Mouse (Mus musculus) forelimb bud, embryonic 11.5 days (tissue): Measurements from ENCODE around the gene Hdgfl2.

ENCODE experiments used
- DNase-seq: peaks from one replicate; pipeline ENCODE4 v3.0.0-alpha.2; 2012; ENCODE audit warnings: low read depth, low spot score

Hdgfl2 gene

DNA sequence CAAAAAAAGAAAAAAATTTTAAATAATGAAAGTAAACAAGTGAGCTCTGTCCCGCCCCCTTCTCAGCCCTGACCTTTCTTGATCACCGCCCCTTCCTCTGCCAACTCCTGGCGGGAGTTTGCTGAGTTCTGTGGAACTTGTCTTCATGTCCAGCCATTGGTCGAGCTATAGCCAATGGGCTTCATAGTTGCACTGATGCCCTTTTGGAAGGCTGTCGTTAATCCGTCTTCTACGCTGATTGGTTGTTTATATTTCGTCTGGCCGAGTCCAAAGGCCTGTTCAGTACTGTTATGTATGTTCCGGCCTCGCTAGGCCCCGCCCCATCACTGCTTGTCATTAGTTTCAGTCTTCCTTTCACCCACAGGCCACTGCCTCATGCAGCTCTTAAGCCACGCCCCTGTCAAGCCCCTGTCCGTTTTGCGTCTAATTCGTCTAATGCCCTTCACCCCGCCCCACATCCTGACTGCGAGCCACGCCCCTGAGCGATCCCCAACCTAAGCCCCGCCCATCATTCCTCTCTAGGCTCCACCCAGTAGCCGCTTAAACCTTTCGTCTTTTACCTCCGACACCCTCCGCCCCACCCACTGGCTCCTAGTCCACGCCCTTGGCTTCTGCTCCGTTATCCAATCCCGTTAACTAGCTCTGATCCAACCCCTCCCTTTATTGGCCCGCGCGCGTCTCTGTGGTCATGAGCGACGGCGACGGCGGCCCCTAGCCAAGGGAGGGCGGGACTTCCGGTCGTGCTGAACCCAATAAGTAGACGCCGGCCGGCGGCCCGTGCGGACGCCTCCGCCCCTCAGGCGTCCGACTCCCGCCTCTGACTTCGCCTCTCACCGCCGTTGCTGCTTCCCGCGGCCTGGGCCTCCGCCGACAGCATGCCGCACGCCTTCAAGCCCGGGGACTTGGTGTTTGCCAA, at the start of gene Hdgfl2:
TSS of gene Hdgfl2 (plus strand) at position 755 of the 916 bp plus-strand sequence.
- DNase-seq = peak; percentile 100

GRCm38 (mm10) chr17:56030238-56030870, 49.1 kb upstream of the Hdgfl2 start:
- no peak for DNase-seq

DNA sequence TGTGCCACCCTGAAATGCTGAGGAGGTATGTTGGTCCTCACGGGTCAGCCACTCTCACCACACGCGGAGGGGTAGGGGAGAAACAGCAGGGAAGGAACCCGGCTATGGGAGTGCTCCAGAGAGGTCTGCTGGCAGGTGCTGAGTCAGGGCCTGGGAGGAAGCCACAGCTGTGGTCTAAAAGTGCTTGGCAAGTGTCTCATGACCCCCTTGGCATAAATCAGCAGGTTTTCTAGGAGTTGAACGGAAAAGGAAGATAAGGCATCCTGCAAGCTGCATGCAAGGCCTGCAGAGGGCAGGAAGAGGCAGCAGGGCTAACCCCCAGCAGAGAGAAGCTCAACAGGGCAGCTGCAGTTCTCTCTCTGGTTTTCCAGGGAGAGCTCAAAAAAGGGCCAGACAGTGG, 48.5 kb upstream of the Hdgfl2 start:
- DNase-seq = no peak

GRCm38 (mm10) chr17:56031431-56031830, 48.0 kb upstream of the Hdgfl2 start:
- no peak for DNase-seq

- no peak for DNase-seq
Measured at GRCm38 (mm10) chr17:56032127-56032733, 47.2 kb upstream of the Hdgfl2 start.

- DNase-seq = no peak
Measured at GRCm38 (mm10) chr17:56032831-56033230, 46.6 kb upstream of the Hdgfl2 start.

GRCm38 (mm10) chr17:56034040-56034725, 45.3 kb upstream of the Hdgfl2 start:
- DNase-seq = no peak

DNA sequence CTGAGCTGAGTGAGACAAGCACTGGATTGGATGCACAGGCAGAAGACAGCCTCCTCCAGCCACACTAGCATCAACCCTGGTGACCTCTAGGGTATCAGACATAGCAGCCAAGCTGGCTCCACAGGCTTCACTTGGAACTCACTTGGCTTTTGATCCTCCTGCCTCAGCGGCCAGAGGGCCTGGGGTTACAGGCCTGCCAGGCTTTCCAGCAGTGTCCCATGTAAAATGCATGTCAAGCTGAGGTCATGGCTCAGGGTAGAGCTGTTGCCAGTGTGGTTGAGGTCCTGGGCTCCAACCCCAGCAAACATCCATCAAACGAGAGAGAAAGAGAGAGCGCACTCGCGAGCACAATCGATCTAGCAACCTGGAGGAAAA, 44.7 kb upstream of the Hdgfl2 start:
- DNase-seq = no peak

GRCm38 (mm10) chr17:56035216-56035615, 44.2 kb upstream of the Hdgfl2 start:
- no peak for DNase-seq

DNA sequence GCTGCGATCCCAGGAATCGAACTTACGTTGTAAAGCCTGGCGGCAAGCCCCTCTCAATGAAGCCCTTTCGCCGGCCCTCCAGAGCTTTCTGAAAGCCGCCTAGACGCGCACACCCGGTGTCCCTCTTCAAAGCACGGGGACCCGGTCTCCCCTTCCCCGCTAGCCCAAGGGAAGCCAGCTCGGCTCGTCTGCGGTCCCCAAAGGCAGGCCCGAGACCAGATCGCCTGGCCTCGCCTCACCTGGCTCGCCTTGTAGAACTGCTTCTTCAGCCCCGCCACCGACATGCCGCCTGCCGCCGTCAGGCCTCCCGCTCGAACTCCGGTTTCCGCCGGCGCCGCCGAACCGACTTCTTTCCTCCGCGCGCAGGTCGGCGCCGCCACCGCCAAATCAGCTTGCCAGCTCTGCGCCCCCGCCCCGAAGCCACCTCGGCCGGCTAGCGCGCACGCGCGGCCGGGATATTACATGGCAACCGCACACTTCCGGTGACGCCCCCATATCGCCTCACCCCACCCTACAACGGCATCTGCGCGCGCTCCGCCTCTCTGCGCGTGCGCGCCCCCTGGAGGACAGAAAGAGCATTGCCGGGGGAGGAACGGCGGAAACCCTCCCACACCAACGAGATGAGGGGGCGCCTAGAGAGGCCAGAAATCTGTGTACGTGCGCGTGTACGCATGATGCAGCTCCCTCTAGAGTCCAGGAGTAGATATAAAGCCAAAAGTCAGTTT, 43.1 kb upstream of the Hdgfl2 start, which contains the start of gene Sh3gl1:
TSS of gene Sh3gl1 (minus strand) at position 460 of the 725 bp plus-strand sequence.
- DNase-seq = peak; percentile 99

DNA sequence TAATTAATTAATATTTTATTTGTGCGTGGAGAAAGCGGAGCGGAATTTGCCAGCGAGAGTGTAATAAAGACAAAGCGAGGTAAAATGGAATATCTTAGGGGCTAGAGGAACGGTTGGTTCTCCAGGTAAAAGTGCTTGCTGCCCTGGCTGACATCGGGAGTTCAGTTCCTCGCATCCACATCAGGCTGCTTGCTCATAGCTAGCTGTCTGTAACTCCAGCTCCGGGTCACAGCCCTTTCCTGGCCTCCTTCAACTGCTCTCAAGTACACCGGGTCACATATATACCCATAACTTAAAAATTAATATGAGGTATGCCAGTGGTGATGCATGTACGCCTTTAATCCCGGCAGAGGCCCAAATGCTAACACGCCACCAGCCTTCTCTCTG, 42.5 kb upstream of the Hdgfl2 start:
- DNase-seq = no peak

- DNase-seq = no peak
Measured at GRCm38 (mm10) chr17:56038583-56039261, 40.7 kb upstream of the Hdgfl2 start.

DNA sequence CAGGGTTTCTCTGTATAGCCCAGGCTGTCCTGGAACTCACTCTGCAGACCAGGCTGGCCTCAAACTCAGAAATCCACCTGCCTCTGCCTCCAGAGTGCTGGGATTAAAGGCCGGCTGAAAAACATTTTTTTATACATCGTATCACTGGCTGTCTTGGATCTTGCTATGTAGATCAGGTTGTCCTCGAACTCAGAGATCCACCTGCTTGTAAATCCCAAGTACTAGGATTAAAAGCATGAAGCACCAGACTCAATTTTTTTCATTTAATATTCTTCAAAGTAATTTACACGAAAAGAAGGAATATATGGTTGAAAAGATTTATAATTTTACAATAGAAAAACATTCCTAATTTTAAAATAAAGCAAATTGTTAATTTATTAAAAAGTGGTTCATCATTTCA, 40.1 kb upstream of the Hdgfl2 start:
- no peak for DNase-seq

GRCm38 (mm10) chr17:56040030-56040856, 39.2 kb upstream of the Hdgfl2 start, which contains the start of gene Chaf1a:
TSS of gene Chaf1a (plus strand) at chr17:56040439.
- peak; percentile 99 for DNase-seq

GRCm38 (mm10) chr17:56040857-56041163, 38.6 kb upstream of the Hdgfl2 start:
- DNase-seq = no peak

GRCm38 (mm10) chr17:56051369-56051768, 28.1 kb upstream of the Hdgfl2 start:
- DNase-seq = no peak

DNA sequence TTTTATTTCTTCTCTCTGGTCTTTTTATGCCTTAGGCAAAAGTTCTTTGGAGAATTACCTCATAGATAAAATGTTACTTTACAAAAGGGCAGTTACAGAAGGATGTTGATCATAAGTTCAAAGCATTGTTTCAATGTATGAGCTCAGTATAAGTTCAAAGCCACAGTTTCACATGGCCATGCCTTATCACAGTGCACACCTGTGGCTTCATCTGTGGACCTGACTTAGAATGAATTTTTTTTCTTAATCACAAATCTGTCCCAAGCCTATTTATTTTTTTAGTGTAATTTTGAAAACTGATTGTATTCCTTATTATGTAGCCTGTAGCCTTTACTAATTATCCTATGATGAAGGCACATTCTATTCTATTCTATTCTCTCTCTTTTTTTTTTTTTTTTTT, 24.5 kb upstream of the Hdgfl2 start:
- DNase-seq = no peak

DNA sequence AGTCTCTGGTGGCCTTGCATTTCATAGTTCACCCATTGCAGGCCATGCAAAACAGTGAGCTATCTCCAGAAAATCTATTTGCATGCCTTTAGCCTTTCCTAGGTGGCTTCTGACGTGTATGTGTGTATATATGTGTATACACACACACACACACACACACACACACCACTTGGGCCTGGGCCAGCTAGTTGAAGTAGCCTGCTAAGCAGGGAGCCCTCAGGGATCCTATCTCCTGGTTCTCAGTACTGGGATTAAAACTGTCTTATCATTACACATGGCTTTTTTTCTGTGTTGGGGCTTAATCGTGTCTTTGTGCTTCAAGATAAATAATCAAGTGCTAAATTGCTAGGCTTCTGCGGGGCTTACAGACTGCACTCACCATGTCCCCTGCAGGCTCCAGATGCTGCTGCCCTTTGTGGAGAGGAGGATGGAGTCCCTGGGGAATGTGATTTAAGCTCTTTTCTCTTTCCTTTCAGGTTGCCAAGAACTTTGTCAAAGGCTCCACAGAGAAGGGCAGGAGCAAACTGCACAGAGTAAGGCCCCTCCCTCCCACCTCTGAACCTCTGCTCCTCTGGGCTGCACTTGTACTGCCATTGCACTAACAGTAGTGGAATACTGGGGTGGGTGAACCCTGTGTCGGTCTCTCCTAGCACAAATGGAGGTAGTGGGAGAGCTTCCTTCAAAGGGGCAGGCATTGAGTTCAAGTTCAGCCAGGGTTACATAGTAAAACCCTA, 23.3 kb upstream of the Hdgfl2 start:
- no peak for DNase-seq
